Mouse (Mus musculus) stomach, embryonic 14.5 days (tissue): ENCODE data around the gene Slc25a54. TPM values are rescaled to one million over a fixed set of nuclear protein-coding genes. Genes with fewer than 3 reads are reported as not detected.

Source experiments
- ATAC-seq: fragments of 200-750 bp; cut with Nextera tagmentation; 2 replicates; pipeline ENCODE4 v1.8.0; 2017; ENCODE audit warnings: low read depth, moderate TSS enrichment; ENCODE audit not compliant: insufficient number of reproducible peaks, insufficient read depth, low FRiP score
- H3K27ac ChIP-seq: fragments of 300-500 bp; sonication (generic); 2 replicates; pipeline ENCODE4 v1.5.1; 2014; ENCODE audit warnings: mild to moderate bottlenecking, low read length, moderate library complexity, mixed read lengths
- H3K27me3 ChIP-seq: fragments of 300-500 bp; sonication (generic); 2 replicates; pipeline ENCODE4 v1.6.1; 2014; ENCODE audit warnings: low read length, control low read depth, mixed read lengths; ENCODE audit not compliant: control insufficient read depth, insufficient read depth
- H3K36me3 ChIP-seq: fragments of 300-500 bp; sonication (generic); 2 replicates; pipeline ENCODE4 v1.6.1; 2014; ENCODE audit warnings: mild to moderate bottlenecking, control low read depth, low read length, moderate library complexity, mixed read lengths; ENCODE audit not compliant: control insufficient read depth, insufficient read depth
- H3K4me1 ChIP-seq: fragments of 300-500 bp; sonication (generic); 2 replicates; pipeline ENCODE4 v1.6.1; 2014; ENCODE audit warnings: low read length, control low read depth, mixed read lengths; ENCODE audit not compliant: control insufficient read depth, insufficient read depth
- H3K4me2 ChIP-seq: fragments of 300-500 bp; sonication (generic); replicated peaks from 2 replicates; pipeline ENCODE4 v1.6.1; 2014; ENCODE audit warnings: low read depth, low read length, control low read depth
- H3K4me3 ChIP-seq: fragments of 300-500 bp; sonication (generic); 2 replicates; pipeline ENCODE4 v1.5.1; 2014; ENCODE audit warnings: low read depth, low read length, control low read depth
- H3K9ac ChIP-seq: fragments of 300-500 bp; sonication (generic); replicated peaks from 2 replicates; pipeline ENCODE4 v1.6.1; 2014; ENCODE audit warnings: low read depth, mild to moderate bottlenecking, control low read depth, low read length, moderate library complexity, mixed read lengths
- H3K9me3 ChIP-seq: fragments of 300-500 bp; sonication (generic); 2 replicates; pipeline ENCODE4 v1.6.1; 2016; ENCODE audit warnings: low read depth, low read length, control low read depth; ENCODE audit not compliant: control insufficient read depth
- WGBS: fragments of 180-500 bp; shearing (Covaris S2); extraction: QIAGEN DNeasy Blood & Tissue Kit; methylation state at CpG from one replicate; pipeline ENCODE4 v1.1.7; 2014; 5-methylcytosine and 5-hydroxymethylcytosine counted together
- polyA plus RNA-seq: library from polyadenylated mRNA; unstranded; fragments of >200 nt; fragmentation: Nextera tagmentation; extraction: Ambion mirVana; gene quantifications from 2 replicates; pipeline ENCODE4 v1.2.1, GENCODE M21; 2014

The Slc25a54 gene
- polyA plus RNA-seq, 1 experiment from 2014 or later, result not detected

GRCm38 (mm10) chr3:109047707-109048283, 32.5 kb upstream of the Slc25a54 start:
- Histone ChIP-seq H3K27ac (peak overlapping the region; percentile 36; the same call in 1 of the 2 replicates), H3K9ac (no peak overlapping the region), H3K4me3 (no peak overlapping the region), H3K27me3 (no peaks in the 10 kb centered on the region), H3K4me2 (no peak overlapping the region), H3K9me3 (no peaks in the 10 kb centered on the region), H3K4me1 (peaks cover 15% of the 10 kb centered on the region), H3K36me3 (no peaks in the 10 kb centered on the region)
- peak; percentile 44; the same call in 1 of the 2 replicates for ATAC-seq
- WGBS, result 22% methylated on average over 6 of the region's 6 CpGs

GRCm38 (mm10) chr3:109051056-109051945, 29.0 kb upstream of the Slc25a54 start:
- Histone ChIP-seq H3K9ac (no peak overlapping the region), H3K9me3 (no peaks in the 10 kb centered on the region), H3K36me3 (no peaks in the 10 kb centered on the region), H3K4me1 (peaks cover 15% of the 10 kb centered on the region), H3K4me2 (no peak overlapping the region), H3K27ac (no peak overlapping the region), H3K4me3 (no peak overlapping the region), H3K27me3 (no peaks in the 10 kb centered on the region)
- WGBS, result 26% methylated on average over 11 of the region's 11 CpGs
- ATAC-seq, result no peak

- Histone ChIP-seq H3K4me1 (peaks cover 15% of the 10 kb centered on the region), H3K36me3 (no peaks in the 10 kb centered on the region), H3K4me3 (no peak overlapping the region), H3K27me3 (no peaks in the 10 kb centered on the region), H3K9me3 (no peaks in the 10 kb centered on the region), H3K27ac (no peak overlapping the region), H3K9ac (no peak overlapping the region), H3K4me2 (no peak overlapping the region)
- 71% methylated on average over 6 of the region's 6 CpGs for WGBS
- no peak for ATAC-seq
Observed at GRCm38 (mm10) chr3:109051946-109052331, 28.3 kb upstream of the Slc25a54 start.

GRCm38 (mm10) chr3:109059903-109060302, 20.4 kb upstream of the Slc25a54 start:
- Histone ChIP-seq H3K9ac (no peak overlapping the region), H3K4me3 (no peak overlapping the region), H3K4me1 (no peaks in the 10 kb centered on the region), H3K27me3 (no peaks in the 10 kb centered on the region), H3K36me3 (no peaks in the 10 kb centered on the region), H3K4me2 (no peak overlapping the region), H3K27ac (no peak overlapping the region), H3K9me3 (no peaks in the 10 kb centered on the region)
- 53% methylated on average over 8 of the region's 8 CpGs for WGBS
- no peak for ATAC-seq

- H3K27me3 ChIP-seq, result no peaks in the 10 kb centered on the region
- 81% methylated on average over 7 of the region's 7 CpGs for WGBS
- ATAC-seq, result no peak
Observed at GRCm38 (mm10) chr3:109062391-109062790, 17.9 kb upstream of the Slc25a54 start.

GRCm38 (mm10) chr3:109062989-109063388, 17.3 kb upstream of the Slc25a54 start:
- Histone ChIP-seq H3K27ac (no peak overlapping the region), H3K4me2 (no peak overlapping the region), H3K4me3 (no peak overlapping the region), H3K9ac (no peak overlapping the region), H3K36me3 (no peaks in the 10 kb centered on the region), H3K4me1 (no peaks in the 10 kb centered on the region), H3K27me3 (no peaks in the 10 kb centered on the region), H3K9me3 (no peaks in the 10 kb centered on the region)
- WGBS, result 3% methylated on average over 6 of the region's 6 CpGs
- ATAC-seq, result no peak

More at GRCm38 (mm10) chr3:109062391-109062790, 17.9 kb upstream of the Slc25a54 start:
- Histone ChIP-seq H3K27ac (no peak overlapping the region), H3K36me3 (no peaks in the 10 kb centered on the region), H3K9me3 (no peaks in the 10 kb centered on the region), H3K4me1 (no peaks in the 10 kb centered on the region), H3K4me3 (no peak overlapping the region), H3K4me2 (no peak overlapping the region), H3K9ac (no peak overlapping the region)

- ATAC-seq, result no peak
- H3K9me3 ChIP-seq, result no peaks in the 10 kb centered on the region
- 94% methylated on average over 2 of the region's 2 CpGs for WGBS
Observed at GRCm38 (mm10) chr3:109084418-109084817, 4.1 kb downstream of the Slc25a54 start.

GRCm38 (mm10) chr3:109088460-109088859, 8.2 kb downstream of the Slc25a54 start:
- WGBS, result 15% methylated on average over 2 of the region's 2 CpGs
- Histone ChIP-seq H3K4me2 (no peak overlapping the region), H3K27me3 (no peaks in the 10 kb centered on the region), H3K9me3 (no peaks in the 10 kb centered on the region), H3K4me1 (no peaks in the 10 kb centered on the region), H3K9ac (no peak overlapping the region), H3K36me3 (no peaks in the 10 kb centered on the region), H3K27ac (no peak overlapping the region), H3K4me3 (no peak overlapping the region)
- no peak for ATAC-seq

More at GRCm38 (mm10) chr3:109084418-109084817, 4.1 kb downstream of the Slc25a54 start:
- Histone ChIP-seq H3K27me3 (no peaks in the 10 kb centered on the region), H3K36me3 (no peaks in the 10 kb centered on the region), H3K27ac (no peak overlapping the region), H3K4me3 (no peak overlapping the region), H3K4me2 (no peak overlapping the region), H3K4me1 (no peaks in the 10 kb centered on the region), H3K9ac (no peak overlapping the region)
